Mouse (Mus musculus) lung, adult 2 months (tissue): ENCODE results near the gene Dap.

Experiments used
- CTCF ChIP-seq: fragments of 200-500 bp; IDR thresholded peaks from 2 replicates; pipeline ENCODE4 v1.5.1; 2011; ENCODE audit warnings: mild to moderate bottlenecking, low read length, control low read depth; ENCODE audit not compliant: insufficient read depth
- POLR2A ChIP-seq: fragments of 200-500 bp; IDR thresholded peaks from 2 replicates; pipeline ENCODE4 v1.6.1; 2011; ENCODE audit warnings: low read depth, mild to moderate bottlenecking, control low read depth, low read length, borderline replicate concordance; ENCODE audit errors: extremely low read depth

DNA sequence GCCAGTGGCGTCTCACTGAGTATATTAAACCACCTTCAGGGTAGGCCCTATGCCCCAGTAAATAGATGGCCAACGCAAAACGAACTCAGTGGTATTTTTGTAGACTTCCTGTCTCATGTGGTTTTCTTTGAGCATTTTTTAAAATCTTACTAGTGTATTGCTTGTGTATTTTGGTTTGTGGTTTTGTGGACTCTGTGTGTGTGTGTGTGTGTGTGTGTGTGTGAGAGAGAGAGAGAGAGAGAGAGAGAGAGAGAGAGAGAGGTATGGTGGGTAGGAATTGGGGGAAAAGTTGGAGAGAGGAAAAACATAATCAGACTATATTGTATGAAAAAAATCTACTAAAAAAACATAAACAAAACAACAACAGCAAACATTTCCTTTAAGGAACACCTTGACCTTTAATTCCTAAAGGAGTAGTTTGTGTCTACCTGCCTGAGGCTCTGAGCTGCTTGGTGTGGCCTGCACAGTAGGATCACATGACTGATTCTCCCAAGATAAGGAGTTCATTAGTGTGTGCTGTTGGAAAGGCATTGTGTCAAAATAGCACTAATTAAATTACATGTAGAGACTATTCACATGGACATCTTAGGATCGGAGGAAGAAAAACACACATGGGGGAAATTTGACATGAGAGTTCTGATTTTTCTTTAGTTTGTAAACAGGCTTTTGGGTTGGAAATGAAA is 1.7 kb downstream of the Dap start:
- TF ChIP-seq CTCF (no peak), POLR2A (no peak)
